Mouse (Mus musculus) liver, postnatal 0 days (tissue): ENCODE data around the gene Atmin.

ENCODE experiments used
- CTCF ChIP-seq: sonication (generic); IDR thresholded peaks from 2 replicates; pipeline ENCODE4 v1.5.1; 2016; ENCODE audit warnings: antibody characterized with exemption, low read depth
- EP300 ChIP-seq: IDR thresholded peaks from 2 replicates; pipeline ENCODE4 v1.6.1; 2016; ENCODE audit warnings: antibody characterized with exemption, low read depth, mild to moderate bottlenecking

- no peak for TF ChIP-seq CTCF
- no peak for TF ChIP-seq EP300
Measured at GRCm38 (mm10) chr8:116934976-116935375, 8.2 kb upstream of the Atmin start.
